Comparison of ENCODE assay signal across 9 mouse cellular contexts in genomic region chr3:84937360-84938355, GRCm38 (mm10).
DNase-seq lines count a peak whose midpoint lies in the region; ATAC-seq and TF ChIP-seq lines count a peak whose summit lies in the region.
"Had no signal": no experiment of that assay in that cellular context is flagged by ENCODE, and none has a peak within 500 bp of the region (broad histone marks: within the 10 kb centered on the region; RNA-seq: fewer than 3 reads in every experiment).

No protein-coding gene starts in this region.

- WGBS in heart, embryonic 16.5 days = 70% methylated on average over 12 of the region's 12 CpGs
- 81% methylated on average over 12 of the region's 12 CpGs for WGBS in heart, embryonic 10.5 days
- WGBS in embryonic facial prominence, embryonic 12.5 days = 71% methylated on average over 12 of the region's 12 CpGs
- WGBS in intestine, embryonic 16.5 days = 60% methylated on average over 12 of the region's 12 CpGs
- 19% methylated on average over 12 of the region's 12 CpGs for WGBS in midbrain, postnatal 0 days

- 0 out of 2 replicates have a peak, but pooled peaks have one; percentile 14 for ATAC-seq in heart, embryonic 16.5 days (replicated peaks; ENCODE audit: extremely low read depth, insufficient read depth, low FRiP score)
- ATAC-seq in embryonic facial prominence, embryonic 12.5 days (ENCODE audit: insufficient number of reproducible peaks, insufficient read depth, low FRiP score, low TSS enrichment) = peak; percentile 41; the same call in 1 of the 2 replicates
- ATAC-seq in intestine, embryonic 16.5 days = peak; percentile 79
- ATAC-seq in midbrain, postnatal 0 days (ENCODE audit: low FRiP score) = no peak; the same call in 1 of the 2 replicates

- no peak overlapping the region for H3K4me3 ChIP-seq in heart, embryonic 16.5 days (ENCODE audit: low read length)
- no peak overlapping the region for H3K4me3 ChIP-seq in heart, embryonic 10.5 days
- H3K4me3 ChIP-seq in embryonic facial prominence, embryonic 12.5 days = no peak overlapping the region
- H3K4me3 ChIP-seq in intestine, embryonic 16.5 days (ENCODE audit: low read length) = no peak overlapping the region
- H3K4me3 ChIP-seq in midbrain, postnatal 0 days (ENCODE audit: low read depth, low read length) = no peak overlapping the region
- H3K4me3 ChIP-seq: erythroblast, embryonic 14.5 days had no signal

- H3K27me3 ChIP-seq in heart, embryonic 16.5 days (ENCODE audit: control insufficient read depth, insufficient read depth, low read length) = no peaks in the 10 kb centered on the region
- H3K27me3 ChIP-seq in heart, embryonic 10.5 days (ENCODE audit: insufficient read depth, poor library complexity, severe bottlenecking) = no peaks in the 10 kb centered on the region
- no peaks in the 10 kb centered on the region for H3K27me3 ChIP-seq in embryonic facial prominence, embryonic 12.5 days
- H3K27me3 ChIP-seq in intestine, embryonic 16.5 days (replicated peaks; ENCODE audit: control insufficient read depth, insufficient read depth, low read length) = no peaks in the 10 kb centered on the region
- no peaks in the 10 kb centered on the region for H3K27me3 ChIP-seq in midbrain, postnatal 0 days (ENCODE audit: insufficient read depth, low read length)

- H3K4me1 ChIP-seq in heart, embryonic 16.5 days (ENCODE audit: control insufficient read depth, insufficient read depth, low read length) = no peaks in the 10 kb centered on the region; the same call in 1 of the 2 replicates
- H3K4me1 ChIP-seq in heart, embryonic 10.5 days = no peaks in the 10 kb centered on the region
- no peaks in the 10 kb centered on the region for H3K4me1 ChIP-seq in embryonic facial prominence, embryonic 12.5 days
- no peaks in the 10 kb centered on the region for H3K4me1 ChIP-seq in intestine, embryonic 16.5 days (ENCODE audit: control insufficient read depth, insufficient read depth, low read length)
- peaks cover 6% of the 10 kb centered on the region; the same call in 1 of the 2 replicates for H3K4me1 ChIP-seq in midbrain, postnatal 0 days (ENCODE audit: insufficient read depth, low read length)

- no peak for TF ChIP-seq CTCF in midbrain, postnatal 0 days (IDR thresholded peaks at IDR 0.05)

- intact Hi-C loops in gastrocnemius, postnatal 14 days (cut with DNase I; ENCODE audit: low total_unique reads) = no loop called here

- H3K4me2 ChIP-seq in heart, embryonic 16.5 days (ENCODE audit: low read depth, low read length) = no peak overlapping the region
- no peak overlapping the region for H3K4me2 ChIP-seq in embryonic facial prominence, embryonic 12.5 days (replicated peaks)
- H3K4me2 ChIP-seq in intestine, embryonic 16.5 days (ENCODE audit: low read depth, low read length) = no peak overlapping the region
- peak overlapping the region; percentile 20; the same call in 1 of the 2 replicates for H3K4me2 ChIP-seq in midbrain, postnatal 0 days (ENCODE audit: low read depth, low read length, poor library complexity, severe bottlenecking)

- 0 out of 2 replicates have a peak overlapping the region, but pooled peaks have one; percentile 5 for H3K9ac ChIP-seq in heart, embryonic 16.5 days (ENCODE audit: low read length)
- H3K9ac ChIP-seq in embryonic facial prominence, embryonic 12.5 days = no peak overlapping the region
- no peak overlapping the region for H3K9ac ChIP-seq in intestine, embryonic 16.5 days (ENCODE audit: low read depth, low read length)
- H3K9ac ChIP-seq in midbrain, postnatal 0 days (replicated peaks; ENCODE audit: low read length, poor library complexity, severe bottlenecking) = peak overlapping the region; percentile 24; the same call in 1 of the 2 replicates

- H3K27ac ChIP-seq in heart, embryonic 16.5 days (ENCODE audit: low read length) = no peak overlapping the region
- H3K27ac ChIP-seq in heart, embryonic 10.5 days = no peak overlapping the region
- H3K27ac ChIP-seq in embryonic facial prominence, embryonic 12.5 days = 0 out of 2 replicates have a peak overlapping the region, but pooled peaks have one; percentile 11
- no peak overlapping the region for H3K27ac ChIP-seq in intestine, embryonic 16.5 days (ENCODE audit: low read length)
- H3K27ac ChIP-seq in midbrain, postnatal 0 days (ENCODE audit: low read depth, low read length) = no peak overlapping the region

- no peak for DNase-seq in heart, embryonic 10.5 days (ENCODE audit: low spot score)
- DNase-seq in midbrain, postnatal 0 days (ENCODE audit: low spot score) = peak; percentile 62
- no peak for DNase-seq in thymus, adult 18-20 months
- DNase-seq in gastrocnemius, postnatal 14 days = no peak
- DNase-seq in thymus, postnatal 25 days = no peak

- no peaks in the 10 kb centered on the region for H3K36me3 ChIP-seq in heart, embryonic 16.5 days (ENCODE audit: control insufficient read depth, insufficient read depth)
- H3K36me3 ChIP-seq in heart, embryonic 10.5 days = no peaks in the 10 kb centered on the region
- H3K36me3 ChIP-seq in embryonic facial prominence, embryonic 12.5 days = no peaks in the 10 kb centered on the region
- H3K36me3 ChIP-seq in intestine, embryonic 16.5 days (ENCODE audit: control insufficient read depth, insufficient read depth, low read length) = no peaks in the 10 kb centered on the region
- H3K36me3 ChIP-seq in midbrain, postnatal 0 days (ENCODE audit: insufficient read depth, low read length) = no peaks in the 10 kb centered on the region

- H3K9me3 ChIP-seq in heart, embryonic 16.5 days (replicated peaks; ENCODE audit: control insufficient read depth, low read length) = no peaks in the 10 kb centered on the region
- no peaks in the 10 kb centered on the region for H3K9me3 ChIP-seq in heart, embryonic 10.5 days
- H3K9me3 ChIP-seq in embryonic facial prominence, embryonic 12.5 days = no peaks in the 10 kb centered on the region
- no peaks in the 10 kb centered on the region for H3K9me3 ChIP-seq in intestine, embryonic 16.5 days (ENCODE audit: control insufficient read depth, low read length)
- H3K9me3 ChIP-seq in midbrain, postnatal 0 days (ENCODE audit: low read length) = no peaks in the 10 kb centered on the region

Comparison
In these comparisons a context has a peak if more than half of its experiments do, and no peak if none do; other contexts are left out.
1. H3K9ac ChIP-seq: peak in heart, embryonic 16.5 days (single experiment) and midbrain, postnatal 0 days (single experiment); none in embryonic facial prominence, embryonic 12.5 days (single experiment) and intestine, embryonic 16.5 days (single experiment).